Mouse (Mus musculus) heart, postnatal 0 days (tissue): ENCODE measurements around the gene Med21.

Experiments used
- CTCF ChIP-seq: IDR thresholded peaks from 2 replicates; pipeline ENCODE4 v1.5.1; 2016; ENCODE audit warnings: antibody characterized with exemption, control low read depth, low read depth
- EP300 ChIP-seq: IDR thresholded peaks from 2 replicates; pipeline ENCODE4 v1.6.1; 2016; ENCODE audit warnings: antibody characterized with exemption, low read depth

DNA sequence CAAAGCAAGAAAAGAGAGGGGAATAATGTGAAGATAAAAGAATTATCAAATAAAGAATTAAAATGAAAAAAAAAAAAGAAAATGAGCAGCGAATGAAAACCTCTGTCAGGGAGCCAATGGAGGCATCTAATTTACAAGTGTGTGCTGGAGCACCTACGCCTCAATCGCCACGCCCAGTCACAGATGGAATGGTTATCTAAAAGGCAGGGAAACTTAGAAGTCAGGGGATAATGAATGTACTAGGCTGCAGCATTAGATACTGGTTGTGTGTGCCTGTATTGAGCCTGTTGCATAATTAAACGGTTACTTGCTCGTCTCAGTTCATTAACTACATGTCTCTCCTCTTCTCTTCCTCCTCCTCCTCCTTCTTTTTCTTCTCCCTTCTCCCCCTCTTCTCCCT lies 31.0 kb upstream of the Med21 start:
- TF ChIP-seq EP300 = no peak
- no peak for TF ChIP-seq CTCF
